Mouse (Mus musculus) forebrain, embryonic 11.5 days (tissue): ENCODE data around the gene Pex7. TPM values are rescaled to one million over a fixed set of nuclear protein-coding genes. Genes with fewer than 3 reads are reported as not detected.

Experiments used
- ATAC-seq: fragments of 200-750 bp; cut with Nextera tagmentation; replicated peaks from 2 replicates; pipeline ENCODE4 v1.8.0; 2017; ENCODE audit warnings: moderate TSS enrichment; ENCODE audit not compliant: low FRiP score
- DNase-seq: peaks from one replicate; pipeline ENCODE4 v3.0.0-alpha.2; 2017; ENCODE audit warnings: low spot score
- H3K27ac ChIP-seq: fragments of 300-500 bp; sonication (generic); 2 replicates; pipeline ENCODE4 v1.5.1; 2014; ENCODE audit warnings: low read depth, low read length
- H3K27me3 ChIP-seq: fragments of 300-500 bp; sonication (generic); 2 replicates; pipeline ENCODE4 v1.6.1; 2014; ENCODE audit warnings: mild to moderate bottlenecking, low read length, mixed read lengths; ENCODE audit not compliant: control insufficient read depth, insufficient read depth
- H3K36me3 ChIP-seq: fragments of 300-500 bp; sonication (generic); 2 replicates; pipeline ENCODE4 v1.6.1; 2014; ENCODE audit warnings: mild to moderate bottlenecking, low read length, moderate library complexity, mixed read lengths; ENCODE audit not compliant: control insufficient read depth, insufficient read depth
- H3K4me1 ChIP-seq: fragments of 300-500 bp; sonication (generic); replicated peaks from 2 replicates; pipeline ENCODE4 v1.6.1; 2014; ENCODE audit warnings: low read length, mixed read lengths; ENCODE audit not compliant: control insufficient read depth, insufficient read depth
- H3K4me2 ChIP-seq: fragments of 300-500 bp; sonication (generic); 2 replicates; pipeline ENCODE4 v1.6.1; 2014; ENCODE audit warnings: low read depth, mild to moderate bottlenecking, low read length, moderate library complexity, mixed read lengths; ENCODE audit not compliant: severe bottlenecking
- H3K4me3 ChIP-seq: fragments of 300-500 bp; sonication (generic); 2 replicates; pipeline ENCODE4 v1.5.1; 2014; ENCODE audit warnings: low read depth, low read length
- H3K9ac ChIP-seq: fragments of 300-500 bp; sonication (generic); 2 replicates; pipeline ENCODE4 v1.6.1; 2014; ENCODE audit warnings: low read length
- H3K9me3 ChIP-seq: fragments of 300-500 bp; sonication (generic); 2 replicates; pipeline ENCODE4 v1.6.1; 2016; ENCODE audit warnings: low read length, mixed read lengths; ENCODE audit not compliant: control insufficient read depth
- WGBS: fragments of 180-500 bp; shearing (Covaris S2); extraction: QIAGEN DNeasy Blood & Tissue Kit; methylation state at CpG from one replicate; pipeline ENCODE4 v1.1.7; 2014; 5-methylcytosine and 5-hydroxymethylcytosine counted together
- polyA plus RNA-seq: library from polyadenylated mRNA; unstranded; fragments of >200 nt; fragmentation: Nextera tagmentation; extraction: Ambion mirVana; gene quantifications from 2 replicates; pipeline ENCODE4 v1.2.1, GENCODE M21; 2014

Pex7 gene
- polyA plus RNA-seq, 1 experiment from 2014 or later: 27.2 TPM

DNA sequence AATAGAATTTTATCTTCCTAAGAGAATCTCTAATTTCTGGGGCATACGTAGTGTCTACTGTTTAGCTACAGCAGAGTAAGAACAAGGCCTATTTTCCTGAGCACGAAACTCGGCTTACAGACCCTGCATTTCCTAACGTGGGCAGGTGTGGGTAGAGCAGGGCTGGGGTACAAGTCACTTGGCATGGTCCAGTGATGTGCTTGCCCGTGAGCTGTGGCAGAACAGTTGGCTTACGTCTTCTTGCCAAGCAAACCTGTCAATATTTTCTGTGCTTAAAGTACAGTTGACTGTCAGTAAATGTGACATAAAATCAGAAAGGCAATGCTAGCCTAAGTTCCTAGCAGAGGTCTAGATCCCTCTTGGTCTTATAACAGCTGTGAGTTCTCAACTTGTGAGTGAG, 39.2 kb upstream of the Pex7 start:
- 91% methylated on average over 6 of the region's 6 CpGs for WGBS
- no peak overlapping the region for H3K4me2 ChIP-seq
- H3K27me3 ChIP-seq: no peaks in the 10 kb centered on the region
- ATAC-seq (no peak), DNase-seq (no peak)
- H3K9me3 ChIP-seq: no peaks in the 10 kb centered on the region
- H3K36me3 ChIP-seq: no peaks in the 10 kb centered on the region
- no peak overlapping the region for H3K4me3 ChIP-seq
- no peaks in the 10 kb centered on the region for H3K4me1 ChIP-seq
- no peak overlapping the region for H3K27ac ChIP-seq
- H3K9ac ChIP-seq: no peak overlapping the region

DNA sequence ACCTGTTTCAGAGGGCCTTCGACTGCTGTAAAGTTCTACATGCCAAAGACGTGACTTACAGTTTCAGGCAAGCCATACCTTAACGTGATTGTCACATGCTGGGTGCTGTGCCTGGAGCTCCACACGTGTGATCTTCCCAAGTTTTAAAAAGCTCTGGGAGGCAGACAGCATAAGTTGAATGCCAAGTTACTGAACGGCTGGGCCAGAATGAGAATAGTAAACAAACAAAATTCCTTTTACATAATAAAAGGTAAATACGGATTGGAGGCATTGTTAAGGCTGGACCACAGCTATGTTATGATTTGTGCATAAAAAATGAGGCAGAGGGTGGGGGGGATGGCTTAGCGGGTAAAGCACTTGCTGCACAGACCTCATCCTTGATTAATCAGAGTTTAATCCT, 38.2 kb upstream of the Pex7 start:
- no peaks in the 10 kb centered on the region for H3K27me3 ChIP-seq
- H3K36me3 ChIP-seq: no peaks in the 10 kb centered on the region
- no peak for DNase-seq
- no peak overlapping the region for H3K4me2 ChIP-seq
- H3K9me3 ChIP-seq: no peaks in the 10 kb centered on the region
- no peak for ATAC-seq
- no peak overlapping the region for H3K27ac ChIP-seq
- no peak overlapping the region for H3K4me3 ChIP-seq
- no peaks in the 10 kb centered on the region for H3K4me1 ChIP-seq
- 82% methylated on average over 7 of the region's 7 CpGs for WGBS
- no peak overlapping the region for H3K9ac ChIP-seq

- no peak overlapping the region for H3K27ac ChIP-seq
- H3K9me3 ChIP-seq: no peaks in the 10 kb centered on the region
- no peaks in the 10 kb centered on the region for H3K4me1 ChIP-seq
- H3K27me3 ChIP-seq: no peaks in the 10 kb centered on the region
- no peak overlapping the region for H3K4me3 ChIP-seq
- DNase-seq: no peak
- H3K9ac ChIP-seq: no peak overlapping the region
- H3K4me2 ChIP-seq: no peak overlapping the region
- H3K36me3 ChIP-seq: no peaks in the 10 kb centered on the region
- WGBS: 93% methylated on average over 3 of the region's 3 CpGs
- no peak for ATAC-seq
Observed at GRCm38 (mm10) chr10:19942621-19943020, 35.1 kb upstream of the Pex7 start.

DNA sequence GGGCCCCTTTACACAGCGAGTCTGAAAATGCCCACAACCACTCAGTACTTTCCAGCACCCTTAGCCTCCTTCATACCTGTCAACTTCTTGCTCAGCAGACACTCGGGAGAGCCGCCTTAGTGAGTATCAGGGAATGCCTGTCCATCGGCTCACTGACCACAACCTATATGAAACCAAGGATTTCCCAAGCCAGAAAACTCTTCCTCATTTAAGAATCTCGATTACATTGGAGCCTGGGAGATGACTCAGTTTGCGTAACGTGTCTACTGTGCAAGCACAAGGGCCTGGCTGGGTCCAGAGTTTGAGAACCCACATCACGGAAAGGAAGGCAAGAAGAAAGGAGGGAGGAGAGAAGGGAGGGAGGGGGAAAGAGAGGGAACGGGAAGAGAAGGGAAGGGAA, 34.4 kb upstream of the Pex7 start:
- WGBS: 93% methylated on average over 8 of the region's 9 CpGs
- DNase-seq (no peak), ATAC-seq (no peak)
- Histone ChIP-seq H3K9ac (no peak overlapping the region), H3K4me2 (no peak overlapping the region), H3K4me3 (no peak overlapping the region), H3K36me3 (no peaks in the 10 kb centered on the region), H3K27me3 (no peaks in the 10 kb centered on the region), H3K4me1 (no peaks in the 10 kb centered on the region), H3K9me3 (no peaks in the 10 kb centered on the region), H3K27ac (no peak overlapping the region)

GRCm38 (mm10) chr10:19941063-19941462, 33.6 kb upstream of the Pex7 start:
- ATAC-seq: no peak
- H3K4me1 ChIP-seq: no peaks in the 10 kb centered on the region
- WGBS: 71% methylated on average over 6 of the region's 6 CpGs
- H3K4me3 ChIP-seq: no peak overlapping the region
- H3K9ac ChIP-seq: no peak overlapping the region; the same call in 1 of the 2 replicates
- no peak for DNase-seq
- H3K36me3 ChIP-seq: no peaks in the 10 kb centered on the region
- no peak overlapping the region for H3K27ac ChIP-seq
- no peak overlapping the region for H3K4me2 ChIP-seq
- H3K27me3 ChIP-seq: no peaks in the 10 kb centered on the region
- H3K9me3 ChIP-seq: no peaks in the 10 kb centered on the region

DNA sequence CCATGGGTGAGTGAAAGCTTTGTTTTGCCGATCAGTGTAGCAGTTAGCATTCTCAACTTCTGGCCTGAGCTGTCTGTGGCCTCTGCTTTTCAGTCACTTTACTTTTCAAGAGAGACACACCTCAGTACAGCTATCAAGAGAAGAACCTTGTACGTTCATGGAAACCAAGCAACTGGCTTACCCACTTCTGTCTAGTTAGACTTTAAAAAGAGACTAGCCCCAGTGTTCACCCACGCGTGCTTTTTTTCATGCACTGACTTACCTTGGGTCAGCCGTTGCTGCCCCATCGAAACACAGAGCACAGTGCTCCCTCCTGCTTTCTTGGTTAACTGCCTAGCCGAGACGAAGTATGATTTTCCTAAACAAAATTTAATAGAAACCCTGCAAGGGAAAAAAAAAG, 33.1 kb upstream of the Pex7 start:
- DNase-seq (no peak), ATAC-seq (no peak)
- Histone ChIP-seq H3K9ac (no peak overlapping the region), H3K27me3 (no peaks in the 10 kb centered on the region), H3K9me3 (no peaks in the 10 kb centered on the region), H3K36me3 (no peaks in the 10 kb centered on the region), H3K4me1 (no peaks in the 10 kb centered on the region), H3K27ac (no peak overlapping the region), H3K4me3 (no peak overlapping the region), H3K4me2 (no peak overlapping the region)
- 88% methylated on average over 8 of the region's 8 CpGs for WGBS

- Histone ChIP-seq H3K36me3 (no peaks in the 10 kb centered on the region), H3K27me3 (peaks cover 2% of the 10 kb centered on the region; the same call in 1 of the 2 replicates), H3K27ac (no peak overlapping the region), H3K9me3 (no peaks in the 10 kb centered on the region), H3K4me1 (peaks cover under 1% of the 10 kb centered on the region; the same call in 1 of the 2 replicates), H3K9ac (no peak overlapping the region), H3K4me2 (no peak overlapping the region), H3K4me3 (no peak overlapping the region)
- 89% methylated on average over 7 of the region's 7 CpGs for WGBS
- DNase-seq (no peak), ATAC-seq (no peak)
Observed at GRCm38 (mm10) chr10:19940127-19940526, 32.6 kb upstream of the Pex7 start.

DNA sequence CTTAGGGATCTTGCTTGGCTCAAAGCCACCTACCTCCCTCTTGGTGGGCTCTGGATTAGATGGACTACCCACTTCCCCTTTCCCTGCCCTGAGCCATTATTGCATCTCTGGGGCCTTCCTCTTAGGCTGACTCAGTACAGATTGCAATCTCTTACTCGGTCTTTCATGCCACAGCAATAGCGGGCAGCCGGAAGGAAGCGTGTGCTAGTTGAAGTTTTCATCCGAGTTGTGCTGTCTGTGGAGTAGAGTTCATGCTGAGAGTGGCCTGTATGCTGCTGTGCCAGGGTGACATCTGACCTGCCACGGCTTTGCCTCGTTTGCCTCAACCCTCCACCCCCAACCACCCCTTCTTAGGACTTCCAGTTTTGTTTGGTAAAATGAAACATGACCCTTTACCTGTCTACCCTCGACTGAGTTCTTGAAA, 31.8 kb upstream of the Pex7 start:
- Histone ChIP-seq H3K4me1 (peaks cover 4% of the 10 kb centered on the region; the same call in 1 of the 2 replicates), H3K4me2 (no peak overlapping the region), H3K4me3 (no peak overlapping the region), H3K27ac (no peak overlapping the region), H3K36me3 (no peaks in the 10 kb centered on the region), H3K9ac (no peak overlapping the region), H3K27me3 (peaks cover 3% of the 10 kb centered on the region; the same call in 1 of the 2 replicates), H3K9me3 (no peaks in the 10 kb centered on the region)
- 58% methylated on average over 8 of the region's 8 CpGs for WGBS
- ATAC-seq: no peak
- no peak for DNase-seq

- Histone ChIP-seq H3K27me3 (peaks cover 4% of the 10 kb centered on the region; the same call in 1 of the 2 replicates), H3K4me1 (peaks cover 4% of the 10 kb centered on the region; the same call in 1 of the 2 replicates), H3K36me3 (no peaks in the 10 kb centered on the region), H3K4me2 (no peak overlapping the region), H3K9ac (no peak overlapping the region), H3K9me3 (no peaks in the 10 kb centered on the region), H3K4me3 (no peak overlapping the region), H3K27ac (no peak overlapping the region)
- ATAC-seq (no peak), DNase-seq (no peak)
- 73% methylated on average over 6 of the region's 6 CpGs for WGBS
Observed at GRCm38 (mm10) chr10:19938738-19939137, 31.2 kb upstream of the Pex7 start.
